ENCODE assay signal across 19 mouse cellular contexts in the genomic region with DNA sequence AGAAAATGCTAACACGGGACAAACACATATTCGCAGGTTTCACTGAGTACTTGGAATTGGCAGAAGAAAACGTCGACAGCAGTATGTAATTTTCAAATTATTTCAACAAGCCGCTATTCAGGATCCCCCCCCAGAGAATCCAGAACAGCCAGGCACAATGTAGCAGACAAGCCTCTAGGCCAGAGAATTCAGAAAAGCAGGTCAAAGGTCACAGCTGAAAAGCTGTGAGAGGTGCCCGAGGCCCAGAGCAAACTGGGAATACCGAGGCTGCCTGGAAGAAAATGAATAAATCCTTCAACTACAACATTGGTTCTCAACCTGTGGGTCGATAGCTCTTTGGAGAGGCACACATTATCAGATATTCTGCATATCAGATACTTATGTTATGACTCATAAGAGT. TPM values are rescaled to one million over a fixed set of nuclear protein-coding genes. Genes with fewer than 3 reads are reported as not detected.
A peak's percentile ranks its signal among the peaks of the same experiment; 100 is the strongest.
DNase-seq lines count a peak whose midpoint lies in the region; ATAC-seq and TF ChIP-seq lines count a peak whose summit lies in the region.
"Had no signal": no experiment of that assay in that cellular context is flagged by ENCODE, and none has a peak within 500 bp of the region (broad histone marks: within the 10 kb centered on the region; RNA-seq: fewer than 3 reads in every experiment).

No protein-coding gene starts in this region.

- H3K9ac ChIP-seq in intestine, embryonic 14.5 days (ENCODE audit: low read length): no peak overlapping the region
- no peak overlapping the region for H3K9ac ChIP-seq in intestine, postnatal 0 days (ENCODE audit: low read depth, low read length)
- no peak overlapping the region for H3K9ac ChIP-seq in liver, embryonic 14.5 days (replicated peaks)
- H3K9ac ChIP-seq: embryonic facial prominence, embryonic 15.5 days; forebrain, embryonic 15.5 days; heart, embryonic 15.5 days had no signal

- no peak overlapping the region for H3K4me3 ChIP-seq in intestine, embryonic 14.5 days (ENCODE audit: low read depth, low read length)
- no peak overlapping the region for H3K4me3 ChIP-seq in intestine, postnatal 0 days (ENCODE audit: low read depth, low read length)
- H3K4me3 ChIP-seq in embryonic facial prominence, embryonic 10.5 days: peak overlapping the region; percentile 31; the same call in 1 of the 2 replicates
- no peak overlapping the region for H3K4me3 ChIP-seq in liver, embryonic 14.5 days (ENCODE audit: insufficient read depth in 1 of 2, low read depth in 2 of 2, low read length in 2 of 2)
- H3K4me3 ChIP-seq: embryonic facial prominence, embryonic 15.5 days; forebrain, embryonic 15.5 days; heart, embryonic 15.5 days; megakaryocyte, embryonic 14.5 days had no signal

- TF ChIP-seq EP300 in liver, embryonic 14.5 days (IDR thresholded peaks at IDR 0.05; ENCODE audit: low read depth): no peak

- ATAC-seq in intestine, embryonic 14.5 days (replicated peaks; ENCODE audit: low FRiP score, low TSS enrichment, low read depth): no peak
- ATAC-seq in intestine, postnatal 0 days: no peak
- no peak for ATAC-seq in liver, embryonic 14.5 days (ENCODE audit: insufficient read depth)
- ATAC-seq: activated CD4-positive, CD25-positive, alpha-beta regulatory T cell, adult 4 months; forebrain, embryonic 15.5 days; inflammation-experienced regulatory T-cells, adult 6 months; lung, postnatal 0 days had no signal

- peaks cover 35% of the 10 kb centered on the region for H3K4me1 ChIP-seq in intestine, embryonic 14.5 days (replicated peaks; ENCODE audit: control insufficient read depth, insufficient read depth, low read length)
- peaks cover 3% of the 10 kb centered on the region for H3K4me1 ChIP-seq in intestine, postnatal 0 days (replicated peaks; ENCODE audit: control insufficient read depth, insufficient read depth, low read length)
- peaks cover 42% of the 10 kb centered on the region for H3K4me1 ChIP-seq in embryonic facial prominence, embryonic 10.5 days
- H3K4me1 ChIP-seq in liver, embryonic 14.5 days (replicated peaks; ENCODE audit: control insufficient read depth in 2 of 2, insufficient read depth in 2 of 2, low read length in 1 of 2): peaks cover 10 to 27% of the 10 kb centered on the region in 2 experiments; a peak in 3 of 4 replicates

- H3K9me3 ChIP-seq in intestine, embryonic 14.5 days (ENCODE audit: control insufficient read depth, low read length): no peaks in the 10 kb centered on the region
- no peaks in the 10 kb centered on the region for H3K9me3 ChIP-seq in intestine, postnatal 0 days (ENCODE audit: control insufficient read depth)
- H3K9me3 ChIP-seq in embryonic facial prominence, embryonic 10.5 days: no peaks in the 10 kb centered on the region
- no peaks in the 10 kb centered on the region for H3K9me3 ChIP-seq in liver, embryonic 14.5 days (ENCODE audit: control insufficient read depth, low read length)
- H3K9me3 ChIP-seq: embryonic facial prominence, embryonic 15.5 days; forebrain, embryonic 15.5 days; heart, embryonic 15.5 days; megakaryocyte, embryonic 14.5 days had no signal

- H3K4me2 ChIP-seq in intestine, embryonic 14.5 days (ENCODE audit: low read length): peak overlapping the region; percentile 23; the same call in 1 of the 2 replicates
- no peak overlapping the region for H3K4me2 ChIP-seq in intestine, postnatal 0 days (replicated peaks; ENCODE audit: low read depth)
- peak overlapping the region; percentile 28; the same call in 1 of the 2 replicates for H3K4me2 ChIP-seq in liver, embryonic 14.5 days (ENCODE audit: low read depth)
- H3K4me2 ChIP-seq: embryonic facial prominence, embryonic 15.5 days; forebrain, embryonic 15.5 days; heart, embryonic 15.5 days had no signal

- 61% methylated on average over 8 of the region's 8 CpGs for WGBS in intestine, embryonic 14.5 days
- WGBS in intestine, postnatal 0 days: 52% methylated on average over 8 of the region's 8 CpGs
- WGBS in embryonic facial prominence, embryonic 10.5 days: 49% methylated on average over 8 of the region's 8 CpGs
- 78% methylated on average over 8 of the region's 8 CpGs for WGBS in liver, embryonic 14.5 days (ENCODE audit: insufficient replicate concordance)

- H3K27ac ChIP-seq in intestine, embryonic 14.5 days (ENCODE audit: low read depth): no peak overlapping the region
- no peak overlapping the region for H3K27ac ChIP-seq in intestine, postnatal 0 days (ENCODE audit: low read depth, low read length)
- H3K27ac ChIP-seq in embryonic facial prominence, embryonic 10.5 days (replicated peaks): no peak overlapping the region
- H3K27ac ChIP-seq in liver, embryonic 14.5 days: no peak overlapping the region
- H3K27ac ChIP-seq: embryonic facial prominence, embryonic 15.5 days; forebrain, embryonic 15.5 days had no signal

- no peak for TF ChIP-seq CTCF in intestine, postnatal 0 days (IDR thresholded peaks at IDR 0.05; ENCODE audit: low read depth)
- no peak for TF ChIP-seq CTCF in liver, embryonic 14.5 days (IDR thresholded peaks at IDR 0.05; ENCODE audit: low read depth)

- no peak for DNase-seq in intestine, embryonic 14.5 days (ENCODE audit: low spot score)
- DNase-seq in embryo, embryonic 10 days (ENCODE audit: low spot score): peak; percentile 41
- DNase-seq in embryonic facial prominence, embryonic 10.5 days (ENCODE audit: low spot score): peak; percentile 30
- no peak for DNase-seq in liver, embryonic 14.5 days (ENCODE audit: low read depth in 3 of 3, low spot score in 3 of 3)
- no peak for DNase-seq in frontal cortex, postnatal 36 days (ENCODE audit: low spot score in 2 of 2)
- DNase-seq in cerebellum, postnatal 25 days: no peak
- DNase-seq: cerebellum, adult 8-10 months; gastrocnemius, postnatal 25 days; kidney, postnatal 10 days; right cerebral cortex, postnatal 14 days; thymus, adult 18-20 months had no signal

- no peaks in the 10 kb centered on the region for H3K27me3 ChIP-seq in intestine, embryonic 14.5 days (replicated peaks; ENCODE audit: control insufficient read depth, insufficient read depth, low read length)
- no peaks in the 10 kb centered on the region for H3K27me3 ChIP-seq in intestine, postnatal 0 days (replicated peaks; ENCODE audit: control insufficient read depth, insufficient read depth, low read length)
- H3K27me3 ChIP-seq in embryonic facial prominence, embryonic 10.5 days (replicated peaks; ENCODE audit: low read depth, poor library complexity, severe bottlenecking): no peaks in the 10 kb centered on the region
- no peaks in the 10 kb centered on the region for H3K27me3 ChIP-seq in liver, embryonic 14.5 days (ENCODE audit: control insufficient read depth, insufficient read depth, low read length)
- H3K27me3 ChIP-seq: embryonic facial prominence, embryonic 15.5 days; forebrain, embryonic 15.5 days; heart, embryonic 15.5 days; megakaryocyte, embryonic 14.5 days had no signal

- H3K36me3 ChIP-seq in intestine, embryonic 14.5 days (ENCODE audit: control insufficient read depth, insufficient read depth, low read length): peaks cover 76% of the 10 kb centered on the region
- H3K36me3 ChIP-seq in intestine, postnatal 0 days (ENCODE audit: control insufficient read depth, insufficient read depth): peaks cover 28% of the 10 kb centered on the region
- H3K36me3 ChIP-seq in embryonic facial prominence, embryonic 10.5 days (replicated peaks): peaks cover 81% of the 10 kb centered on the region
- peaks cover 82% of the 10 kb centered on the region for H3K36me3 ChIP-seq in liver, embryonic 14.5 days (replicated peaks; ENCODE audit: control insufficient read depth, insufficient read depth, low read depth)
- H3K36me3 ChIP-seq: forebrain, embryonic 15.5 days had no signal

RNA-seq across cellular contexts. Expression of a gene that starts 4.5 kb away (rescaled TPM):
- 489 and 512 TPM in 2 replicates for polyA plus RNA-seq in intestine, embryonic 14.5 days (2014; fragmentation: Nextera tagmentation; extraction: Ambion mirVana)
- polyA plus RNA-seq in intestine, postnatal 0 days (2015; fragmentation: Nextera tagmentation; extraction: Ambion mirVana): 100 and 133 TPM in 2 replicates
- polyA plus RNA-seq in embryonic facial prominence, embryonic 10.5 days (2016; fragmentation: Nextera tagmentation; extraction: Ambion mirVana): 534 and 541 TPM in 2 replicates
- 140 and 273 TPM in 2 replicates for polyA plus RNA-seq in liver, embryonic 14.5 days (2012; rRNA removed)
- polyA plus RNA-seq in liver, embryonic 14.5 days (2014; fragmentation: Nextera tagmentation; extraction: Ambion mirVana): 353 and 360 TPM in 2 replicates

RNA-seq across cellular contexts. Expression of a gene that starts 50.4 kb away (rescaled TPM):
- 24.7 and 29.0 TPM in 2 replicates for polyA plus RNA-seq in intestine, embryonic 14.5 days (2014; fragmentation: Nextera tagmentation; extraction: Ambion mirVana)
- 21.6 and 30.6 TPM in 2 replicates for polyA plus RNA-seq in intestine, postnatal 0 days (2015; fragmentation: Nextera tagmentation; extraction: Ambion mirVana)
- 36.7 and 36.9 TPM in 2 replicates for polyA plus RNA-seq in embryonic facial prominence, embryonic 10.5 days (2016; fragmentation: Nextera tagmentation; extraction: Ambion mirVana)
- polyA plus RNA-seq in liver, embryonic 14.5 days (2012; rRNA removed): 2.0 and 3.1 TPM in 2 replicates
- polyA plus RNA-seq in liver, embryonic 14.5 days (2014; fragmentation: Nextera tagmentation; extraction: Ambion mirVana): 5.3 and 5.7 TPM in 2 replicates

Comparison
In these comparisons a context has a peak if more than half of its experiments do, and no peak if none do; other contexts are left out.
1. DNase-seq: peak in embryo, embryonic 10 days (single experiment) and embryonic facial prominence, embryonic 10.5 days (single experiment); none in intestine, embryonic 14.5 days (single experiment), liver, embryonic 14.5 days (0 of 3), frontal cortex, postnatal 36 days (0 of 2) and cerebellum, postnatal 25 days (0 of 2).